Mouse (Mus musculus) splenic B cell, adult 2 months (primary cell): Measurements from ENCODE around the gene Rarb.

Experiments used
- DNase-seq: peaks from one replicate; pipeline ENCODE4 v3.0.0-alpha.2; 2011; ENCODE audit warnings: low read depth, low spot score
- H3K27me3 ChIP-seq: 2 replicates; pipeline ENCODE4 v1.6.1; 2012; ENCODE audit warnings: mild to moderate bottlenecking, low read length, moderate library complexity, mixed read lengths; ENCODE audit not compliant: control insufficient read depth, poor library complexity, insufficient read depth, severe bottlenecking
- H3K36me3 ChIP-seq: 2 replicates; pipeline ENCODE4 v1.6.1; 2012; ENCODE audit warnings: mild to moderate bottlenecking, low read length, moderate library complexity, mixed read lengths; ENCODE audit not compliant: control insufficient read depth, poor library complexity, insufficient read depth, severe bottlenecking

Gene Rarb

DNA sequence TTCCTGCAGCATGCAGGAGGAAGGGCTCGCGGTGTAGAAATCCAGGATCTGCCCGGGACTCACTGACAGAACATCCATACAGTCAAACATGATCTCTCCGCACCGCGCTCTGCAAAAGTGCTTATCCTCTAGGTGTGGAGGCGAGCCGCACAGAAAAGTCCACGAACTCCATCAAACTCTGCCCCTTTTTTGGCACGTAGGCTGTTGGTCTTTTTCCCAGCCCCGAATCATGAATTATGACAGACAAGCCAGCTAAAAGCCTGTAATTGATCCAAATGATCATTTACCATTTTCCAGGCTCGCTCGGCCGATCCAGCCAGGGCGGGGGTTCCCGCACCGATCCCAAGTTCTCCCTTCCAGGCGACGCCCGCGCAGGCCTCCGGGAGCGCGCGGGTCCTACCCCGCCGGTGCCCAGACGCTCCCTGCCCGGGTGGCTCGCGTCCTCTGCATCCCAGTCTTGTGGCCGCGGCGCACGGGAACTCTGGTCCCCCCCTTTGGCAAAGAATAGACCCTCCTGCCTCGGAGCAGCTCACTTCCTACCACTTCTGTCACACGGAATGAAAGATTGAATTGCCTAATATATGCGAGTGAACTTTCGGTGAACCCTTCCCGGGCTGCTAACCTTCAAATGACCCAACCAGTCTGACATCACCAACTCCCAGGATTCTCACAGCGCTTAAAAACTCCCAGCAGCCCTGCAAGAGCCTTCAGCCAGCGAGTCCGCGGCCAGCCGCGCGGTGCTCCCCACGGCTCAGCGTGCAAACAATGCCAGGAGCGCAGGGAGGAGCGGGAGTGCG is 243.8 kb downstream of the Rarb start:
- Histone ChIP-seq H3K27me3 (no peaks in the 10 kb centered on the region; the same call in none of the 2 replicates), H3K36me3 (no peaks in the 10 kb centered on the region)
- DNase-seq = no peak

DNA sequence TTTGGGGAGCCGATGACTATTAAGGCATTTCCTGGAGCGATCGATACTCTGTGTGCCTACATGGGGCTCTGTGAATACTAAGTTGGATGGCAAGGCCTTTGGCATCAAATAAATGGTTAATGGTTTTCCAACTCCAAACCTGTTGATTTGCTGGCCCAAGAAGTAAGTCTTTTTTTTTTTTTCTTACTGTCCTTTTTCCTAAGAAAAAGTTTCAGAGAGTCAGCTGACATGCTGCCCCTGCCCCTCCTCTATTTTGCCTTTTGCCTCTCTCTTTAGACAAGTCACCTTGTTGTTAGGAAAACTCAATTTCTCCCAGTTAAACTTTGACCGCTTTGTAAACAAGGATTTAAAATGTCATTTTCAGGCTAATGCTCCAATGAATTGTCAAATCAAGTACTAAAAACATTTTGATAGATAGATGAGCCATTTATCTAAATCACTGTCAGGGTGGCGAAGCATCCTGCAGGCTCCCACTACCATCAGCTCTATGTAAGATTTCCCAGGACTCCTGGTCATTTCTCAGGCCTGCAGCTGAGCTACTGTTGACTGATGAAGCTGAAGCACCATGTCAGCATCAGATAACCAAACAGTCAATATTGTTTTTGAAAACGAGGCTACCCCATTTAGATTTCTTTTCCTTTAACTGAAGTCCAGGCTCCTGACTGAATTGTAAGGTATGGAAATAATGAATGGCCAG is 245.3 kb downstream of the Rarb start:
- DNase-seq = no peak
- no peaks in the 10 kb centered on the region for H3K36me3 ChIP-seq
- no peaks in the 10 kb centered on the region; the same call in none of the 2 replicates for H3K27me3 ChIP-seq

DNA sequence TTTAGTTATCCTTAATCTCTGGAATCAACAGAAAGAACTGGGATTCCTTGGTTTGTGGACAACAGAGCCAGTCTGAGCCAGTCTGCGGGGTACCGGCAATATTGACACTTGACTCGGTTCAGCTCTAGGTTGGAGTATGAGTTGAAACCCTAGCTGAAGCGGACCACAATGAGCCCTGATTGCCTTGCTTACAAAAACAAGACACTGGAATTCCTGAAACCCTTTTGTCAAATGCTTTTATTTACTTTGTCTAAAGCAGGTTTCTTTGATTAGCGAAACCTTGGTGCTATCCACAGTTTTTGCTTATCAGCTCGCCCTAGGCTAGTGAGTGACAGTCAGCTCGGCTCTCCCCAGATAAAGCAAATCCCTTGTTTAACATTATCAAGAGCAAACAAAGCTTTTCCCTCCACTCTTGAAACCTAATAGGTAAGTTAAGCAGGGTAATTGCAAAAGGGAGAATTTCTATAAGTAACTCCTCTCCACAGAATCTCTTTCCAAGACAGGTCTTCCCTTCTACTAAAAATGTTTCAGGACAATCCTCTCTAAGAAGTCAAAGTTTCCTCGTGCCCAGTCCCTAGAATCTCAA is 246.1 kb downstream of the Rarb start:
- Histone ChIP-seq H3K36me3 (no peaks in the 10 kb centered on the region), H3K27me3 (no peaks in the 10 kb centered on the region; the same call in none of the 2 replicates)
- DNase-seq = no peak

DNA sequence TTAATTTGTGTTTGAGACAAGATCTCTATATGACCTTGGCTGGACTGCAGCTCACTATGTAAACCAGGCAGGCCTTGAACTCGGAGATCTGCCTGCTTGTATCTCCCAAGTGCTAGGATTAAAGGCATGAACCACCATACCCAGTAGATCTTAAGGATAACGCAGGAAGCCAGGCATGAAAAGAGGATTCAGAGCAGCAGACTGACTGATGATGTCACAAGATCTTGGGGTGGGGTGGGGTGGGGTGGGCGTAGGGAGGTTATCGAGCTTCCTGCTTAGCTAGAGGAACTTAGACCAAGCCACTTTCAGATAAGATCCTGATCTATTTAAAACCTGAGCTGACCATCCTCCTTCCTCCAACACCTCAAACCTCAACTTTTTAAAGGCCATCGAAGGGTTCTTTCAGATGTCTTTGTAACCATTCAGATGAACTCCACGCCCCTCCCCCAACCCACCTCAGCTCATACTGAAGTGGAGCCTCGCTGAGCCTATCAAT is 249.4 kb downstream of the Rarb start:
- no peaks in the 10 kb centered on the region for H3K36me3 ChIP-seq
- DNase-seq = no peak
- H3K27me3 ChIP-seq = no peaks in the 10 kb centered on the region; the same call in 1 of the 2 replicates

DNA sequence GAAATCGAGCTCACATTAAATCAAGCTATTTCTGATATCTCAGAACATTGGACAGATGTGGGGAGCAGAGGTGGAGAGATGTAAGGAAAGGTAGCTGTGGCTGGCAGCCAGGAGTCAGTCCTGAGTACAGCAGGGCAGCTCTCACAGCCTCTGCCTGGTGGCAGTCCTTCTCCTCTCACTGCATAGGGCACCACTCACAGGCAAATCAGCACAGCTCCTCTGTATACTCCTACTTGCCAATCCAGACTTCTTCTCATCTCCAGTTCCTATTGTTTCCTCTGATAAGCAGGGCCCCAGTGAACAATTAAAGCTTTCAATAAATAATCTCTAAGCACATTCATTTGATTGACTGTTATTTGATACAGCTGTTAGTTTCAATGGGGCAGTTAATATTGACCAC is 252.0 kb downstream of the Rarb start:
- no peaks in the 10 kb centered on the region; the same call in 1 of the 2 replicates for H3K27me3 ChIP-seq
- H3K36me3 ChIP-seq = no peaks in the 10 kb centered on the region
- DNase-seq = no peak

DNA sequence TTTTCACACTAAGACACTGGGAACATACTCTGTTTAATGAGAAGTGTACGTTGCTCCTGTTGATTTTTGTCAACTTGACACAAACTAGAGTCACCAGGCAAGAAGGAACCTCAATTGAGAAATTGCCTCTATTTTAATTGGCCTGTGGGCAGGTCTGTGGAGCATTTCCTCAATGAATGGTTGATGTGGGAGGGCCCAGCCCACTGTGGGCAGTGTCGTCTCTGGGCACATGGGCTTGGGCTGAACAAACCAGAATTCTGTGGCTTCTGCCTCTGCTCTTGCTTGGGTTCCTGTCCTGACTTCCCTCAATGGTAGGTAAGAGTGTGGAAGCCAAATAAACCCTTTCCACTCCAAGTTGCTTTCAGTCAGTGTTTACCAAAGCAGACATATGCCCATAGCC is 255.0 kb downstream of the Rarb start:
- Histone ChIP-seq H3K36me3 (no peaks in the 10 kb centered on the region), H3K27me3 (no peaks in the 10 kb centered on the region)
- DNase-seq = no peak

DNA sequence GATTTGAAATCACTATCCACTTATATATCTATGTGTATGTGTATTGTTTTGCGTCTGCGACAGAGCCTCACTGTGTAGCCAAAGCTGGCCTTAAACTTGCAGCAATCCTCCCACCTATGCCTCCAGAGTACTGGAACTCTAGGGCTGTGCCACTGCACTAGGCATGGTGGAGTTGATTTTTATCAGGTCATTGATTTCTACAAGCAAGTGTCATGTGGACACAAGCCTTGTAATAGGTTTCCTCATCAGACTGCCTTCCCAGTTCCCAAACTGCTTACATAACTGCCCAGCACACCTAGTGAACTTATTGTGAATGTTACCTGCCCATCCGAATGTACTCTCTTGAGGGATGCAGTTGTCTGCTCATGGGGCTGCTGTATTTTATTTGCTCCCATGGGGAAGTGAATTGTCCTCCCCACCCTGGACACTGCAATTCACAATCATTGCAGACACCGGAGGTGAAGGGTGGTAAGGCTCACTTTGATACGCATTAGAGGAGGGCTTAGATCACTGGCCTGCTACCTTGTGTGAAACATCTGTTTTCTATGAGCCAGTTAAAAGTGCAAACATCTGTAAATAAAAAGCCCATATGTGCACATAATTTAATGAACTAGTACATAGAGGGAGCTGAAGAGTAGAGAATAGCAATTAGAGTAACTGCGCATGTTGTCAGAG is 257.3 kb downstream of the Rarb start:
- H3K27me3 ChIP-seq = no peaks in the 10 kb centered on the region
- H3K36me3 ChIP-seq = no peaks in the 10 kb centered on the region
- no peak for DNase-seq

DNA sequence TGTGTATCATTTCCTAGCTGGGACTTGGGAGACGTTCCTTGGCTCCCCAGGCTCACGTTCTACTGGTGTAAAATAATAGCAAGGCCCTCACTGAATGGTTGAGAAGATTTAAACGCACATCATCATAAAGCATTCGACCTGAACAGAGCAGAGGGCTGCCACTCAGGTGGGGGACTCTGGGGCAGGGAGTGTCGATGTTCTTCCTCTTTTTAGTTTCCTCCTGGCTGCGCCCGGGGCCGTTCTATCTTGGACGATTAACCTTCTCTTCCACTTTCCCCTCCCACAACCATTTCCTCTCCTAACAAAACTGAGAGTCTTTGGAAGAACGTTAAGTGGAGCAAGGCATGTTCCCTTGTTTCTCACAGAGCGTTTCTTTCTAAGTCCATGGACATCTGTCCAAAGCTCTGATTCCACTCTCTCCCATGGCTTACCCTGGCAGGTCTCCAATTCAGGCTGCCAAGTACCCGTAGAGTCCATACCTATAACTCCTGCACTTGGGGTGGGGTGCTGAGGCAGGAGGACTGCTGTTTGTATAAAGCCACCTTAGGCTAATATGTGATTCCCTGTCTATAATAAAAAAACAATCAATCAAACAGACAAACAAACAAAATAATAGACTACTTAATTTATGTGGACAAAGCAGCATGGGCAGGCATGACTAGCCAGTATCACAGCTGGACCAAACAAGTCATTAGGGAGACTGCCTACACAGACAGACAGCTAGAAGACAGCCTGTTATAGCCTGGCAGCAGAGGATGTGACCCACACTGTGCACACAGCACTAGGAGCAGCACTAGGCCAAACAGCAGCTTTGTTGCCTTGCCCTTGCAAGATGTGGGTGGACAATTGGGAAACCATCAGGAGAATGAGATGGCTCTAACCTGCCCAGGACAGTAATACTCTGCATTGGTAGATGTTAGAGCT is 259.4 kb downstream of the Rarb start:
- peak; percentile 14 for DNase-seq
- no peaks in the 10 kb centered on the region for H3K36me3 ChIP-seq
- H3K27me3 ChIP-seq = no peaks in the 10 kb centered on the region

DNA sequence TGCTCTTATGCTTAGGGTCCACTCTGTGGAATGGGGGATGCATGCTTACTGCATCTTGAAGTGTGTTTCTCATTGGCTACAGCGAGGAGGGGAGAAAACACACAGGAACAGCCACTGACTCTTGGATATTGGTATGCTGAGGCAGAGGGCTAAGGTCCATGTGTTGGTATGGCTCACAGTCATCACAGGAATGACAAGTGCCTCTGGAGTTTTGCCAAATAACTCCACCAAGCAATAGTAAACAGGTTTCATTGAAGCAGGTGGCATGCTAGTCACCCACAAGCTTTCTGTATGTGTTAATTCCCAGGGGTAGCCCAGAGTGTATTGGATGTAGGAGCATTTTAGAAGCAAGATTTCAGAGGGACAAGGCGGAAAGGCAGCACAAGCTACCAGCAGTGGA is 260.9 kb downstream of the Rarb start:
- Histone ChIP-seq H3K27me3 (no peaks in the 10 kb centered on the region), H3K36me3 (no peaks in the 10 kb centered on the region)
- no peak for DNase-seq

DNA sequence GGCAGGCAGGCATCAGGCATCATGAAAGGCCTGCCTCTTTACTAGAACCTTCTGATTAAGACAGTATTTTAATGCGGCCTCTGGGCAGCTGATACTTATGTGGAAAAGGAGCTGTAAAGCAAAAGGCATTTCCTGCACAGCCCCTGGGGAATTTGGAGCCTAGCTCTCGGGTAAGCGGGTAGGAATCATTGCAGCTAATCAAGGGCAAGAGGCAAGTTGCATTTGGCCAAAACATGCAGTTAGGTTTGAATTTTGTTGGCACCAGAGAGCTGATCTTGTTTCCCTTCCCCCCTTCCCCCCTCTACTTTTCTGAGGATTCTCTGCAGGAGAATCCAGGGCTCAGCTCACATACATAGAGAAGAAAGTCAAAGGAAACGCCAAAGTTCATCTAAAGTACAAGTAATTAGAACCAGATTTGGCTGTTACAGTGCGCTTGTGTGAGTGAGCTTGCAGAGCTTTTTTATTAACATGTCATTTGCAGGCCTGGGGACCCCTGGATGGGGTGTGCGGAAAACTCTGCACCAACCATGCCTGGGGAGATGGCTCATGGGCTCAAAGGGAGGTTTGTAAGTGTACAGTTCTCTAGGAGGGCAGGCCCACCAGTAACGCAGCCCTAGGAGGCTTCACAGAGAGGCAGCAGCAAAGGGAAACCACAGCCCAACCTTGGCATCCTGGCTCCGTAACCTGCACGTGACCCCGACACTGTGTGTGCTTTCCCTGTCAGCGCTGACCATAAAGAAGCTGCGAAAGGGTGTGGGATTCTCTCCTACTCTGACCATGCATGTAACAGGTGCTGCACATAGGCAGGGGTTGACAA is 264.1 kb downstream of the Rarb start:
- Histone ChIP-seq H3K36me3 (no peaks in the 10 kb centered on the region), H3K27me3 (no peaks in the 10 kb centered on the region)
- DNase-seq = no peak

DNA sequence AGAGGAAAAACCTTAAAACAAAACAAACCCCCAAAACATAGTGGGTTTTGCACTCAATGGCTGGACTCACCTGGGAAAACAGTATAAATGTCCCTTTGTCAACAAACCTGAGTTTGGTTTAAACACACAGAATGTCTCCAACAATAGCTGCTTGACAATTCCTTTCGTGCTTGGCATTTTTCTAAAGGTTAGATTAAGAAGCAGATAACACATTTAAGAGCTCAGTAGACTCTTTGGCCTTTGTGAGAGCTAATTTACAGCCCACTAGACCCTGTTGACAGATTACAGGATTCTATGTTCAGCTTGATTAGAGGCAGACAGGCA is 264.7 kb downstream of the Rarb start:
- DNase-seq = no peak
- Histone ChIP-seq H3K36me3 (no peaks in the 10 kb centered on the region), H3K27me3 (no peaks in the 10 kb centered on the region)

DNA sequence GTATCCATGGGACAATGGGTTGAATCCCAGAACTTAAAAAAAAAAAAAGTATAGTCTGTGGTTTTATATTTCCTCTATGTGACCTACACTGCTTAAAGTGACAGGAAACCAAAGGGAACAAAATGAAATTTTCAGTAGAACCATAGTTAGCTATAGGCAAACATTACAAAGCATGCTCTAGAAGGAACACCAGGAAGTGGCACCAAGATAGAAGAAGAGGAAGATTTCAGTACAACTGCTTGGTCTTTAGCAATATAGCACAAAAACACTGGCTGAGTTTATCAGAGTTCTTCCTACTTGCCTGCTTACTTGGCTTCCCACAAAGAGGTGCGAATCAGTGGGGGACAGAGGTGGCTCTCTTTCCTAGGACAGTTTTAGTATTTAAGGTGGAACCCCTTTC is 266.7 kb downstream of the Rarb start:
- DNase-seq = no peak
- Histone ChIP-seq H3K36me3 (no peaks in the 10 kb centered on the region), H3K27me3 (no peaks in the 10 kb centered on the region)

DNA sequence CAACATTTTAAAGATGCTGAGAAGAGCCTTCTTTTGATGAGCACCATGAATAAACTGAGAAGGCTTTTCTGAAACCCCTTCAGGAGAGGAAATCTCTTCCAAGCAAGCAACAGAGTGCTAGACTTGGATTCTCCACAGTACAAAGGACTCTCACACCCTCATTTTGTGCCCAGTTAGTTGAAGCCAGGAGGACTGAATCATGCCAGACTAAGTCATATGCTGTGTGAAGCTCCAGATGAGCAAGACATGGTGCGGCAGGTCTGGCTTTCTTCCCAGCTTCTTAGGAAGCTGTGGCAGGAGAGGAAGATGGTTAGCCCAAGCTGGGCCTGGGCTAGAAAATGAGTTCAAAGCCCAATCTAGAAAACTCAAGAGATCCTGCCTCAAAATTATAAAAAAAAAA is 267.1 kb downstream of the Rarb start:
- Histone ChIP-seq H3K36me3 (no peaks in the 10 kb centered on the region), H3K27me3 (no peaks in the 10 kb centered on the region)
- DNase-seq = no peak
